Mouse (Mus musculus): ENCODE measurements around the gene Coa3.

GRCm38 (mm10) chr11:101314567-101314966 is 35.7 kb upstream of the Coa3 start:
- TF ChIP-seq GATA1 (IDR thresholded peaks at IDR 0.05; ENCODE audit: borderline replicate concordance, low read length) (no peak), FLI1 (IDR thresholded peaks at IDR 0.05; ENCODE audit: low read length) (no peak)

All from megakaryocyte, embryonic 14.5 days (primary cell).